Mouse (Mus musculus) CD4-positive naive resting alpha-beta T cell, adult 57 days (primary cell): ENCODE data around the gene Pias3. TPM values are rescaled to one million over a fixed set of nuclear protein-coding genes. Genes with fewer than 3 reads are reported as not detected.

Experiments used
- total RNA-seq: library from RNA; stranded (reverse); gene quantifications from one replicate; pipeline ENCODE4 v1.2.4, GENCODE M21; 2023

The Pias3 gene
- 20.1 TPM for total RNA-seq

GRCm38 (mm10) chr3:96696198-96696765 is at the start of gene Pias3:
Gene Pias3, plus strand, starts transcription at chr3:96696384.

DNA sequence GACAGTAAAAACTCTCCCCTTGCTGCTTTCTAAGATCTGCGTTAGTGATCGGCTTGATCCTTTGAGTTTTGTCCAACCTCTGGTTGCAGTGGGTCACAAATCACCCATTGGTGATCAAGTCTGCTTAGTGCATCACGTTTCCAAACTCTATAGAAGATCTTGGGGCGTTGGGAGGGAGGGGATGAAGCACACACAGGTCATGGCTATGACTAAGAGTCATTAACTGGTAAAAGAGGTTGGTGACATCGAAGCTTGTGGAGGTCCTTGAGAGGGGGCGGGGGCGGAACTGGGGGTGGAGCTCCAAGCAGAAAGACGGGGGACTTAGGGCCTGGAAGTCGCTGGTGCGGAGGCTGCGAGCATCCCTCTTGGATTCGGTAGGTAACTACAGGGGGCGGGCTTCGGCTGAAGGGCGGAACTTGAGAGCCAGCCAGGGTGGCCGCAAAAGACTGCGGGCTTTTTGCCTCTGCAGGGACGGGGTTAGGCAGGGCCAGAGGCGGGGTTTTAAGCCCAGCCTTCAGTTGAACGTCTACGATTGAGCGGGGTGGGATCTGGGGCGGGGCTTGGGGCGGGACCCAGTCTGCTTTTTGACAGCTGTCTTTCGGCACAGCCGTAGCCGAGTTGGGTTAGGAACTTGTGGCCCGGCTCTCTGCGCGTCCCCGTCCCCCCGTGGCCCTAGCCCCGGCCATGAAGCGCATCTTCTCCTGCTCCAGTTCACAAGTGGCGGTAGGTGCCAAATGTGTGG is 26.3 kb upstream of the Pias3 start, which contains the start of gene Ankrd35:
Gene Ankrd35, plus strand, starts transcription at position 405 of the 742 bp plus-strand sequence.

DNA sequence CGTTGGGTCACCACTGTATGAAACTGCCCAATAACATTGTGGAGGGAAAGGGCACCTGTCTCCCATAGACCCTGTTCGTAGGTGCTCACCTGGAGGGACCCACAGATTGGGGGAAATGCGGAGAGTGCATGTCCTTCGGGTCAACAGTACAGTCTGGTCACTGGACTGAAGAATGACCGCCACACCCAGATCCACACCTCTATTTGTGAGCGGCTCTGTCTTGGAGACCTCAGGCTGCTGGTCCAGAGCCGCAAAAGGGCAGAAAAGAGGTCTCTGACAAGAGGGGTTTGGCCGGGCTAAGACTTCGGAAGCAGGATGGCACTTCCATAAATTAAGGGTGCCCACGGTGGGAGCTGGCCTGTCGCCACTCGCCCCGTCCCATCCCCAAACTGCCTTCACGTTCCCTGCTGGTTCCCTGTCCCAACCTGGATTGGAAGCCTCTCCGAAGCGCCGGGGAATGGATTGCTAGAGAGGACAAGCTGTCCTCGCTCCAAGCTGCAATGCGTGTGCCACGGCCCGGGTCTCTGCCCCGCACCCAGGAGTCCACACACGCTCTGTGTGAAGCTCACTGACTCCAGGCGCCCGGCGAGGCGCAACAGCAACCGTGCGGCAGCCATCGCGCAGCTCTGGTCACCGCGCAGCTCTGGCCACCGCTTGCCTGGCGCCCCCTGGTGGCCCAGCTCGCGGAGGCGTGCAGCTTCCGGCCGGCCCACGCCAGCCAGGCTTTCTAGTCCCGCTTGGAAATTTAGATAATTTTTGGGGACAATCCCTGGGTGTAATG is 11.9 kb downstream of the Pias3 start, which contains the start of gene Nudt17:
Gene Nudt17, minus strand, starts transcription at position 660 of the 781 bp plus-strand sequence.

DNA sequence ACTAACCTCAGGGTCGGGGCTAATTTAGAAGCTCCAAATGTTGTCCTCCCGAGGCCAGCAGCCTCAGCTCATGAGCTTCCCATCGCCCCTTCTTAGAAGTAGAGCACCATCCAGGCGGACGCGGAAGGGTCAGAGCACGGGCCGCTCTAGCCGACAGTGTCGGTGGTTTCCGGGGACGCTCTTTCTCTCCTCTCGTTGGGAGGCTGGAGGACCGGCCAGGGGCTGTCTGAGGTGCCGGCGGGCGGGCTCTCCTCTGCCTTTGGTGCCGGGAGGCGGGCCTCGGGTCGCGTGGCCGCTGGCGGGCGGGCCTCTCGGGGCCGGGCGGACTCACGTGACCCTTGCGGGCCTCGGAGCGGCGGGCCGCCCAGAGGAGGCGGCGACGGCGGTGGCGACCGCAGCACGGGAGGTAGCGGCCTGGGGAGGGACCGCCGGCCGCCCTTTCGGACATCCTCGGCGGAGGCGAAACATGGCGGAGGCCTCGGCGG is 31.2 kb downstream of the Pias3 start, which contains the start of the genes Polr3c and Rnf115:
Gene Polr3c, minus strand, starts transcription at position 286 of the 485 bp plus-strand sequence.
Gene Rnf115, plus strand, starts transcription at position 322 of the 485 bp plus-strand sequence.

Other genes with a start within 250 kb of the Pias3 start
- gene BC107364, start 244.1 kb upstream of the Pias3 start, total RNA-seq = not detected
- not detected for gene Hfe2, start 171.2 kb upstream of the Pias3 start, total RNA-seq
- gene Txnip, start 138.4 kb upstream of the Pias3 start, total RNA-seq = 861 TPM
- not detected for gene Gm16253, start 119.4 kb upstream of the Pias3 start, total RNA-seq
- 41.5 TPM for gene Polr3gl, start 102.2 kb upstream of the Pias3 start, total RNA-seq
- gene Ankrd34a, start 99.7 kb upstream of the Pias3 start, total RNA-seq = not detected
- gene Lix1l, start 95.2 kb upstream of the Pias3 start, total RNA-seq = 0.38 TPM
- 82.5 TPM for gene Rbm8a, start 66.5 kb upstream of the Pias3 start, total RNA-seq
- 25.9 TPM for gene Pex11b, start 61.0 kb upstream of the Pias3 start, total RNA-seq
- gene Gm42957, start 60.9 kb upstream of the Pias3 start, total RNA-seq = 0.35 TPM
- 3.5 TPM for gene Itga10, start 50.8 kb upstream of the Pias3 start, total RNA-seq
- gene Ankrd35, start 26.3 kb upstream of the Pias3 start, total RNA-seq = not detected
- gene Nudt17, start 12.2 kb downstream of the Pias3 start, total RNA-seq = 1.0 TPM
- 57.7 TPM for gene Polr3c, start 31.2 kb downstream of the Pias3 start, total RNA-seq
- gene Rnf115, start 31.3 kb downstream of the Pias3 start, total RNA-seq = 48.1 TPM
- gene Pdzk1, start 132.9 kb downstream of the Pias3 start, total RNA-seq = not detected
- gene Cd160, start 133.0 kb downstream of the Pias3 start, total RNA-seq = 10.5 TPM
- not detected for gene Gja5, start 208.3 kb downstream of the Pias3 start, total RNA-seq
- gene Gpr89, start 209.0 kb downstream of the Pias3 start, total RNA-seq = 26.7 TPM
- gene Gja8, start 229.6 kb downstream of the Pias3 start, total RNA-seq = not detected